Mouse (Mus musculus): ENCODE results near the gene Cdh1. TPM values are rescaled to one million over a fixed set of nuclear protein-coding genes. Genes with fewer than 3 reads are reported as not detected.
"Not testable (repeated sequence)": the region's sequence is repeated elsewhere in the genome, so short reads cannot be mapped to it uniquely, and the experiment has no call there.

Gene Cdh1
- 9.0 and 10.5 TPM in 2 replicates for polyA plus RNA-seq (2016; fragmentation: Nextera tagmentation; extraction: Ambion mirVana)

DNA sequence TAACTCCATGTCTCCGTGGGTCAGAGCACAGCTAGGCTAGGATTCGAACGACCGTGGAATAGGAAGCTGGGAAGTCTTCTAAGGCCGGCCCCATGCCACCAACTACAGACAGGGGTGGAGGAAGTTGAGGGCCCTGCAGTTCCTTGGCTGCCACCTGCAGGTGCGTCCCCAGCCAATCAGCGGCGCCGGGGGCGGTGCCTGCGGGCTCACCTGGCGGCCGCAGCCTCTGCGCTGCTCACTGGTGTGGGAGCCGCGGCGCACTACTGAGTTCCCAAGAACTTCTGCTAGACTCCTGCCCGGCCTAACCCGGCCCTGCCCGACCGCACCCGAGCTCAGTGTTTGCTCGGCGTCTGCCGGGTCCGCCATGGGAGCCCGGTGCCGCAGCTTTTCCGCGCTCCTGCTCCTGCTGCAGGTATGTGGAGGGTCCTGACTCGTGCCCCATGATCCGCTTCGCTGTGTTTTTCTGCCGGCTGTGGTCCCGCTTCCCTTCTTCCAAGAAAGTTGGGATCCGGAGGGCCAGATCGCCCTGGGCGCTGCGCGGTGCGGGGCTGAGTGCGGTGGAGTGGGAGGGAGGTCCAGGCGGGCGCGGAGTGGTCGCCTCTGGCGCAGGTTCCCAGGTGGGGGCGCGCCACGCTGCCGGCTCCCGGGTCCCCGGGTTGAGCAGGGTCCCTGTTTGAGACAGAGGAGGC, at the start of gene Cdh1:
Cdh1 (plus strand) TSS at position 221 of the 689 bp plus-strand sequence.
- H3K27ac ChIP-seq = peak within 1 kb of the TSS; percentile 73

DNA sequence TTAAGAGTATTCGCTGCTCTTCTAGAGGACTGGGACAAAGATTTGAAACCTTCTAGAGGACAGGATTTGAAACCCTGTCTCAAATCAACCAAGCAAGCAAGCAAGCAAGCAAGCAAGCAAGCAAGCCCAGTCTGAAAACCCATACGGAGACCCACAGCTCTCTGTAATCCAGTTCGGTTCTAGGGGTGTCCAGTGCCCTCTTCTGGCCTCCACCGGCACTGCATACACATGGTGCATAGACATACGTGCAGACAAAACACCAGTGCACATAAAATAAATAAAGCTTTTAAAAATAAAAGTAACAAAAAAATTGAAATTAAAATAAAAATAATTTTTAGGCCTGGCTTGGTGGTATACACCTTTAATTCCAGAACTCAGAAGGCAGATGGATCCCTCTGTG, 49.1 kb upstream of the Cdh1 start:
- Histone ChIP-seq H3K27me3 (ENCODE audit: insufficient read depth, poor library complexity, severe bottlenecking) (no peaks in the 10 kb centered on the region), H3K9me3 (peaks cover 12% of the 10 kb centered on the region; the same call in 1 of the 2 replicates), H3K4me1 (replicated peaks) (no peaks in the 10 kb centered on the region), H3K36me3 (peaks cover 22% of the 10 kb centered on the region; the same call in 1 of the 2 replicates), H3K27ac (no peak overlapping the region), H3K4me3 (no peak overlapping the region)
- no peak for DNase-seq (ENCODE audit: low spot score)
- WGBS = 95% methylated on average over 5 of the region's 5 CpGs

More for the DNA sequence above, at the start of gene Cdh1:
- peak; percentile 52 for DNase-seq (ENCODE audit: low spot score)
- Histone ChIP-seq H3K27me3 (ENCODE audit: insufficient read depth, poor library complexity, severe bottlenecking) (peaks cover 81% of the 10 kb centered on the region), H3K36me3 (no peaks in the 10 kb centered on the region), H3K4me1 (replicated peaks) (peaks cover 37% of the 10 kb centered on the region), H3K4me3 (peak within 1 kb of the TSS; percentile 63), H3K9me3 (no peaks in the 10 kb centered on the region)
- whole genome bisulfite sequencing = under 1% methylated on average over 53 of the region's 53 CpGs

GRCm38 (mm10) chr8:106556068-106556645, 47.0 kb upstream of the Cdh1 start:
- DNase-seq (ENCODE audit: low spot score) = no peak
- peaks cover 22% of the 10 kb centered on the region; the same call in 1 of the 2 replicates for H3K36me3 ChIP-seq
- H3K4me3 ChIP-seq = no peak overlapping the region
- peaks cover 7% of the 10 kb centered on the region for H3K4me1 ChIP-seq (replicated peaks)
- H3K9me3 ChIP-seq = peaks cover 12% of the 10 kb centered on the region; the same call in 1 of the 2 replicates
- H3K27me3 ChIP-seq (ENCODE audit: insufficient read depth, poor library complexity, severe bottlenecking) = no peaks in the 10 kb centered on the region
- WGBS = 74% methylated on average over 6 of the region's 7 CpGs
- no peak overlapping the region for H3K27ac ChIP-seq

GRCm38 (mm10) chr8:106559844-106560243, 43.3 kb upstream of the Cdh1 start:
- no peak for DNase-seq (ENCODE audit: low spot score)
- H3K36me3 ChIP-seq = peaks cover 4% of the 10 kb centered on the region; the same call in 1 of the 2 replicates
- no peak overlapping the region for H3K4me3 ChIP-seq
- peaks cover 10% of the 10 kb centered on the region for H3K4me1 ChIP-seq (replicated peaks)
- no peaks in the 10 kb centered on the region; the same call in 1 of the 2 replicates for H3K27me3 ChIP-seq (ENCODE audit: insufficient read depth, poor library complexity, severe bottlenecking)
- WGBS = 66% methylated on average over 9 of the region's 9 CpGs
- no peak overlapping the region for H3K27ac ChIP-seq
- H3K9me3 ChIP-seq = peaks cover 11% of the 10 kb centered on the region; the same call in 1 of the 2 replicates

- Histone ChIP-seq H3K27me3 (ENCODE audit: insufficient read depth, poor library complexity, severe bottlenecking) (no peaks in the 10 kb centered on the region; the same call in 1 of the 2 replicates), H3K4me3 (no peak overlapping the region), H3K4me1 (replicated peaks) (peaks cover 10% of the 10 kb centered on the region), H3K36me3 (peaks cover 4% of the 10 kb centered on the region; the same call in 1 of the 2 replicates), H3K9me3 (peaks cover 11% of the 10 kb centered on the region; the same call in 1 of the 2 replicates), H3K27ac (no peak overlapping the region)
- 32% methylated on average over 21 of the region's 21 CpGs for WGBS
- peak; percentile 65 for DNase-seq (ENCODE audit: low spot score)
Observed at GRCm38 (mm10) chr8:106561097-106561865, 41.9 kb upstream of the Cdh1 start.

DNA sequence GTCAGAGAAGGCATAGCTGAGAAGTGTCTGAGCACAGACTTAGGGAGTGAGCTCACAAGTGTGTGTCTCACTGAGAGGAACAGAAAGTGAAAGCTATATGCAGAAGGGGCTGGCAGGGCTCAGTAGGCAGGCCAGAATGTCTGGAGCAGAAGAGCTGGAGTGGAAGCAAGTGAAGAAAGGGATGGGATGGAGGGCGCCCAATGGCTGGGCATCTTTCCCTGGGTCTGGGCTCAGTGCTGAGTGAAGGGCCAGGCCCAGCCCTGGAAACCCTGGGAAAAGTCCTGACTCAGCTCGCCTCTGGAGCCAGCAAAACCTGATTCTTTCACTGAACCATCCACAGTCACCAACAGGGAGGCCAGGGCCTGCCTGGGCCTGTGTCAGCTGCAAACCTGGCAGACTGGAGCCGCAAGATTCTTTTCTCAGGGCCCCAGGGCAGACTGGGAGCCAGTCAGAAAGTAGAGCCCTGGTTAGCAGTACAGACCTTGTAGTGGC, 39.4 kb upstream of the Cdh1 start:
- Histone ChIP-seq H3K9me3 (peaks cover under 1% of the 10 kb centered on the region; the same call in 1 of the 2 replicates), H3K36me3 (no peaks in the 10 kb centered on the region), H3K4me1 (replicated peaks) (peaks cover 12% of the 10 kb centered on the region), H3K4me3 (no peak overlapping the region), H3K27me3 (ENCODE audit: insufficient read depth, poor library complexity, severe bottlenecking) (no peaks in the 10 kb centered on the region; the same call in 1 of the 2 replicates), H3K27ac (peak overlapping the region; percentile 64)
- WGBS = 80% methylated on average over 3 of the region's 3 CpGs
- DNase-seq (ENCODE audit: low spot score) = no peak

GRCm38 (mm10) chr8:106569006-106569405, 34.1 kb upstream of the Cdh1 start:
- Histone ChIP-seq H3K4me3 (no peak overlapping the region), H3K36me3 (no peaks in the 10 kb centered on the region), H3K4me1 (replicated peaks) (peaks cover 11% of the 10 kb centered on the region), H3K27me3 (ENCODE audit: insufficient read depth, poor library complexity, severe bottlenecking) (peaks cover 15% of the 10 kb centered on the region), H3K9me3 (no peaks in the 10 kb centered on the region), H3K27ac (no peak overlapping the region)
- DNase-seq (ENCODE audit: low spot score) = peak; percentile 36
- WGBS = 35% methylated on average over 7 of the region's 7 CpGs

DNA sequence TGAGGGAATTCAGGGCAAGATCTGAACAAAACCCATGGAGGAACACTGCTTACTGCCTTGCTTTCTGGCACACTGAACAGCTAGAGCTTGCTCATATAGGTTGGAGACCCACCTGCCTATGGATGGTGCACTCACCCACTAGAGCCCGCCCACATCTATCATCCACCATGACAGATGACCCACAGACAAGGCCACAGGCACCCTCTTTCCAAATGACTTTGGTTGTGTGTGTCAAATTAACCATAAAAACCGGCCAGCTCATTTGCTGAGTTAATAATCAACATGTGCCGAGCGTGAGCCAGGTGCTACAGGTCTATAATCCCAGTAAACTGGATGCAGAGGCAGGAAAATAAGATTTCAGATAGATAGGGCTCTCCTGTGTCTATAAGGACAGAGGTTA, 32.8 kb upstream of the Cdh1 start:
- WGBS = 80% methylated on average over 4 of the region's 4 CpGs
- no peak for DNase-seq (ENCODE audit: low spot score)
- Histone ChIP-seq H3K4me3 (no peak overlapping the region), H3K27ac (no peak overlapping the region), H3K36me3 (no peaks in the 10 kb centered on the region), H3K27me3 (ENCODE audit: insufficient read depth, poor library complexity, severe bottlenecking) (peaks cover 15% of the 10 kb centered on the region), H3K4me1 (replicated peaks) (peaks cover 11% of the 10 kb centered on the region), H3K9me3 (no peaks in the 10 kb centered on the region)

- no peak overlapping the region for H3K27ac ChIP-seq
- 87% methylated on average over 5 of the region's 5 CpGs for WGBS
- no peaks in the 10 kb centered on the region for H3K9me3 ChIP-seq
- peaks cover 15% of the 10 kb centered on the region for H3K27me3 ChIP-seq (ENCODE audit: insufficient read depth, poor library complexity, severe bottlenecking)
- no peak for DNase-seq (ENCODE audit: low spot score)
- no peak overlapping the region for H3K4me3 ChIP-seq
- H3K36me3 ChIP-seq = no peaks in the 10 kb centered on the region
- peaks cover 11% of the 10 kb centered on the region for H3K4me1 ChIP-seq (replicated peaks)
Observed at GRCm38 (mm10) chr8:106571551-106572172, 31.5 kb upstream of the Cdh1 start.

- DNase-seq (ENCODE audit: low spot score); H3K36me3 ChIP-seq; H3K9me3 ChIP-seq; H3K27ac ChIP-seq; H3K4me3 ChIP-seq: not testable (repeated sequence)
- 88% methylated on average over 1 of the region's 1 CpGs for WGBS
- Histone ChIP-seq H3K4me1 (replicated peaks) (peaks cover 13% of the 10 kb centered on the region), H3K27me3 (ENCODE audit: insufficient read depth, poor library complexity, severe bottlenecking) (peaks cover 15% of the 10 kb centered on the region)
Observed at GRCm38 (mm10) chr8:106572175-106572574, 31.0 kb upstream of the Cdh1 start.

DNA sequence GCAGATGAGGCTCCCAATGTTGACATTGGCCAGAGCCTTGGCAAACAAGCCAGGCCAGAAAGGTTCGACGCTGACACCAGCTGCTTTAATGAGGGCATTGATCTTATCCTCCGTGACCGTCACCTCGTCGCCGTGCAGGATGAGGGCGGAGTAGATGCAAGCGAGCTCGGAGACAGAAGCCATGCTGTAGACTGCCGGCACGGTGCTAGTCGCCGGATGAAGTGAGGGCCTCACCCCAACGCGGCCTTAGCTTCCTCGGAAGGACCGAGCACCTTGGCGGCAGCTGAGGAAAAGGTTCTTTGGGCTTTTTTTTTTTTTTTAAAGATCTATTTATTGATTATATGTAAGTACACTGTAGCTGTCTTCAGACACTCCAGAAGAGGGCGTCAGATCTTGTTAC, 30.0 kb upstream of the Cdh1 start, which contains the start of gene Gm10073:
Gm10073 (minus strand) TSS at position 294 of the 400 bp plus-strand sequence.
- not testable (repeated sequence) for H3K4me3 ChIP-seq; H3K27ac ChIP-seq; H3K36me3 ChIP-seq; H3K9me3 ChIP-seq; DNase-seq (ENCODE audit: low spot score)
- peaks cover 15% of the 10 kb centered on the region for H3K27me3 ChIP-seq (ENCODE audit: insufficient read depth, poor library complexity, severe bottlenecking)
- WGBS = 51% methylated on average over 20 of the region's 20 CpGs
- H3K4me1 ChIP-seq (replicated peaks) = peaks cover 15% of the 10 kb centered on the region

DNA sequence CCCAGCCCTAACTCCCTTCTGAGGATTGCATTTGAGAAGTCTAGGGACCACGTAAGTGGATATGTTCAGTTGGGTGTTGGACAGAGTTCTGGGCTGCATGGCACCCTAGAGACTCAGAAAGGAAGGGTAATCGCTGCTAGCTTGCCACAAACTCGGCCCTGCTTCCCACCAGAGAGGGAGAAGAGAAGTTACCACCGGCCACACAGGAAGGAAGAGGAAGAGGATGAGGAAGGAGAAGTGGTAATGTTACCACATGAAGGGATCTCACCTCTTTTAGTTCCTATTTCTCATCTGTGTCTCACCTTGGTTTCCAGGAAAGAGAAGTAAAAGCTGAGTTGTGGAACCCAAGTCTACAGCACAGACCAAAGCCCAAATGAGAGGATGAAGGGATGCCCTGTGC, 28.9 kb upstream of the Cdh1 start:
- peaks cover 15% of the 10 kb centered on the region for H3K27me3 ChIP-seq (ENCODE audit: insufficient read depth, poor library complexity, severe bottlenecking)
- WGBS = 86% methylated on average over 4 of the region's 4 CpGs
- no peak for DNase-seq (ENCODE audit: low spot score)
- no peaks in the 10 kb centered on the region for H3K9me3 ChIP-seq
- peaks cover 8% of the 10 kb centered on the region; the same call in 1 of the 2 replicates for H3K4me1 ChIP-seq (replicated peaks)
- no peaks in the 10 kb centered on the region for H3K36me3 ChIP-seq
- no peak overlapping the region for H3K4me3 ChIP-seq
- H3K27ac ChIP-seq = no peak overlapping the region

Data from hindbrain, embryonic 10.5 days (tissue).